Mouse (Mus musculus): ENCODE measurements around the gene Dcun1d1. TPM values are rescaled to one million over a fixed set of nuclear protein-coding genes. Genes with fewer than 3 reads are reported as not detected.

The Dcun1d1 gene
- polyA plus RNA-seq, 1 experiment: 84.0 TPM

DNA sequence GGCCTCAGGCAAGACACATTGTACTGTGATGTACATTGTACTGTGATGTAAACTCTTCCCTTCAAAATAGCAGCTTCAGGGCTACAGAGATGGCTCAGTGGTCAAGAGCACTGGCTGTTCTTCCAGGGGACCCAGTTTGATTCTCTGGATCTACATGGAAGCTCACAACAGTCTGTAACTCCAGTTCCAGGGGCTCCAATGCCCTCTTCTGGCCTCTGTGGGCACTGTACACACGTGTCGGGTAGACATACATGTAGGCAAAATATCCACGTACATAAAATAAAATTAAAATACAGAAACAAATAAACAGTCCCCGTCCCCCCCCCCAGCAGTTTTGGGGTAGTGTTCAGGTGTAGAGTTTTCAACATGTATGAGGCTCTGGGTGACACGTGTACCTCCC lies 25.7 kb upstream of the Dcun1d1 start:
- H3K4me1 ChIP-seq (ENCODE audit: control insufficient read depth, insufficient read depth, low read length): no peaks in the 10 kb centered on the region
- no peak overlapping the region for H3K4me3 ChIP-seq (ENCODE audit: insufficient read depth, low read length)
- no peak for TF ChIP-seq POLR2A (IDR thresholded peaks at IDR 0.05; ENCODE audit: low read depth, low read length)
- H3K27ac ChIP-seq (ENCODE audit: insufficient read depth, low read length): no peak overlapping the region

DNA sequence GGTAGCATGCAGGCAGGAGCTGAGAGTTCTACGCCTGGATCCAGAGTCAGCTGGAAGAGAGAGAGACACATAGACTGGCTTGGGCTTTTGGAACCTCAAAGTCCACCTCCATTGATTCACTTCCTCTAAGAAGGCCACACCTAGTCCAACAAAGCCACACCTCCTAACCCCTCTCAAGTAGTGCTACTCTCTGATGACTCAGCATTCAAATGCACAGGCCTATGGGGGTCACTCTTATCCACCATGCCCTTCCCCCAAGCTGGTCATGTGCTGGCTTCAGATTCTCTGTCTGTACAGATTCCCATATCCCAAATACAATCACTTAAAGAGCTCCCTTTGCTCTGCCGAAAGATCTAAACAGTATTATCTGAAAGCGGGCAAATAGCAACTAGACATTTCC lies 20.0 kb upstream of the Dcun1d1 start:
- H3K27ac ChIP-seq (ENCODE audit: insufficient read depth, low read length): no peak overlapping the region
- TF ChIP-seq CTCF (IDR thresholded peaks at IDR 0.05; ENCODE audit: borderline replicate concordance, insufficient read depth, low read length): no peak
- TF ChIP-seq POLR2A (IDR thresholded peaks at IDR 0.05; ENCODE audit: low read depth, low read length): no peak
- H3K4me3 ChIP-seq (ENCODE audit: insufficient read depth, low read length): no peak overlapping the region
- H3K4me1 ChIP-seq (ENCODE audit: control insufficient read depth, insufficient read depth, low read length): no peaks in the 10 kb centered on the region

DNA sequence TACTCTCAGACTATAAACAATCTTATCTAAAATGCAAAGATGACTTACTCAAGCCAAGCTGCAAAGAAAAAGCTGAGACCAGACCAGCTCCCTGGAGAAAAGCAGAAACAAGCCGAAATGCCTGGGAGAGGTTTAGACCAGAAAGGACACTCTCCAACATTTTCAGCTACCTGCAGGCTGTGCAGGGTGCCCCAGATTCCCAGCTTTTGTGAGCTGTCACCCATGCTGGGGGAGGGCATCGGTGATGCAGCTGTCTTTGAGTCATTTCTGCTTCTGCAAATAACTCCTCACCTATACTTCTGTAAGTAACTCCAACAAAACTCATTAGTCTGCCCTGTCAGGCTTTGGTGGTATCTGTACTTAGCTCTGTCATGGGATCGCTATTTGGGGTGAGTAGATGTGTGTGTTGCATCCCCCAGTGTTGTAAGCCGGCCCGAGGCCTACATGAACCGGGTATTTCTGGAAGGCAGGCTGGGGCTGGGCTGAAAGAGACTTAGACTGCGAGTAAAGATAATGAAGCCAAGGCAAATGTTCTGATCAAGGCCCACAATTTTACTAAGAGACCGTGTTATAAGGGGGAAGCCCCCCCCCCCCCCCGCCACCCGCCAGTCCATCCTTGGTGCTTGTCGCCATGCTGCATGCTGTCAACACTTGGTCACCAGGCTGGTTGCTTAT lies 17.8 kb upstream of the Dcun1d1 start:
- TF ChIP-seq CTCF (IDR thresholded peaks at IDR 0.05; ENCODE audit: borderline replicate concordance, insufficient read depth, low read length) (no peak), POLR2A (IDR thresholded peaks at IDR 0.05; ENCODE audit: low read depth, low read length) (no peak)
- Histone ChIP-seq H3K27ac (ENCODE audit: insufficient read depth, low read length) (no peak overlapping the region), H3K4me1 (ENCODE audit: control insufficient read depth, insufficient read depth, low read length) (no peaks in the 10 kb centered on the region), H3K4me3 (ENCODE audit: insufficient read depth, low read length) (no peak overlapping the region)

DNA sequence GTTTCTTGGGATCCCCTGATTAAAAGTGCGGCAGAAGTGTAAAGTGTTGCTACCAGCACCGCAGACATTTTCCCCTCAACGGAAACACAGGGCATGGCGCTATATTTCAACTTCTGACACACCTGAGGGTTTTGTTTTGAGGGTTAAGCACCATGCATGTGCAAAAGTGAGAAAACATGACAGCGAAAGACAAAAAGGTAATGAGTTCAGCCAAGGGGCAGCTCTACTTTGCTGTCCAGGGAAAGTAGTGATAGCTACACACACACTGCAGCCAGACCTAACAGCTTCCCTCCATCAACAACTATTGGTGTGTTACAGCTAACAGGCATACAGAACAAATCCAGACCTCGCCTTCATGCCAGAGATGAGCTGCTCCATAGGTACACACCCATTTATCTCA lies 16.6 kb upstream of the Dcun1d1 start:
- H3K4me3 ChIP-seq (ENCODE audit: insufficient read depth, low read length): no peak overlapping the region
- no peak for TF ChIP-seq POLR2A (IDR thresholded peaks at IDR 0.05; ENCODE audit: low read depth, low read length)
- no peak for TF ChIP-seq CTCF (IDR thresholded peaks at IDR 0.05; ENCODE audit: borderline replicate concordance, insufficient read depth, low read length)
- H3K4me1 ChIP-seq (ENCODE audit: control insufficient read depth, insufficient read depth, low read length): no peaks in the 10 kb centered on the region
- H3K27ac ChIP-seq (ENCODE audit: insufficient read depth, low read length): no peak overlapping the region

DNA sequence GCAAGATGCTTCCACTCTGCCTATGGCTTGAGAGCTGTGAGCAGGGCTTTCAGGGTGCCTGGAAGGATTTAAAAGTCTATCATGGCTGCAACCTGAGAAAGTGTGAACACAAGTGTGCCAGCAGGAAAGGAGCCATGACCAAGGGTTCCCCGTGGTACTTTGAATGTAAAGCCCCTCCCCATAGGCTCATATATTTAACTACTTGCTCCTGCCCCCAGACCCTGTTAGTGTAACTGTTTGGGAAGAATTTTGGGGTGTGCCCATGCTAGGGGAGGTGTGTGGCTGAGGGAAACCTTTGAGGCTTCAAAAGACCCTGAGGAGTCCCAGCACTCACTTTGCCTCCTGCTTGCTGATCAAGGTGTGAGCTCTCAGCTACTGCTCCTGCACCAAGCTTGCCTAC lies 15.9 kb upstream of the Dcun1d1 start:
- H3K4me3 ChIP-seq (ENCODE audit: insufficient read depth, low read length): no peak overlapping the region
- H3K27ac ChIP-seq (ENCODE audit: insufficient read depth, low read length): no peak overlapping the region
- TF ChIP-seq CTCF (IDR thresholded peaks at IDR 0.05; ENCODE audit: borderline replicate concordance, insufficient read depth, low read length) (no peak), POLR2A (IDR thresholded peaks at IDR 0.05; ENCODE audit: low read depth, low read length) (no peak)
- no peaks in the 10 kb centered on the region for H3K4me1 ChIP-seq (ENCODE audit: control insufficient read depth, insufficient read depth, low read length)

DNA sequence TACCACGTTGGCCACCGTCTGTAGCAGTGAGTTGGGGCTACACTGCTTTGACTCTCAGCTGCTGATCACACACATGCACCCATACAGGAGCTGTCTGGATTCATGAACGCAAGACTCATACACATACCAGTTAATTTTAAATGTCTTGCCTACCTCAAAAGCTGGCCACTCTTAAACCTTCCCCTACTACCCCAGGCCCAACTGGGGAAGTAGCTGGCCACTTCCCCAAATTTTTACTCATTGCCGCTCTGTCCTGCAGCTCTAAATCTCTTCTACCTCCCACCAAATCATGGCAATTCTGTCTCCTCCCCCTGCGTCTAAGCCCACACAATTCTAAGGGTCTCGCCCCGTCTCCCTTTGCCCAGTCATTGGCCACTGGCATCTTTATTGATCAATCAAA lies 11.0 kb upstream of the Dcun1d1 start:
- no peak for TF ChIP-seq CTCF (IDR thresholded peaks at IDR 0.05; ENCODE audit: borderline replicate concordance, insufficient read depth, low read length)
- no peak for TF ChIP-seq POLR2A (IDR thresholded peaks at IDR 0.05; ENCODE audit: low read depth, low read length)
- Histone ChIP-seq H3K27ac (ENCODE audit: insufficient read depth, low read length) (no peak overlapping the region), H3K4me3 (ENCODE audit: insufficient read depth, low read length) (no peak overlapping the region), H3K4me1 (ENCODE audit: control insufficient read depth, insufficient read depth, low read length) (no peaks in the 10 kb centered on the region)

DNA sequence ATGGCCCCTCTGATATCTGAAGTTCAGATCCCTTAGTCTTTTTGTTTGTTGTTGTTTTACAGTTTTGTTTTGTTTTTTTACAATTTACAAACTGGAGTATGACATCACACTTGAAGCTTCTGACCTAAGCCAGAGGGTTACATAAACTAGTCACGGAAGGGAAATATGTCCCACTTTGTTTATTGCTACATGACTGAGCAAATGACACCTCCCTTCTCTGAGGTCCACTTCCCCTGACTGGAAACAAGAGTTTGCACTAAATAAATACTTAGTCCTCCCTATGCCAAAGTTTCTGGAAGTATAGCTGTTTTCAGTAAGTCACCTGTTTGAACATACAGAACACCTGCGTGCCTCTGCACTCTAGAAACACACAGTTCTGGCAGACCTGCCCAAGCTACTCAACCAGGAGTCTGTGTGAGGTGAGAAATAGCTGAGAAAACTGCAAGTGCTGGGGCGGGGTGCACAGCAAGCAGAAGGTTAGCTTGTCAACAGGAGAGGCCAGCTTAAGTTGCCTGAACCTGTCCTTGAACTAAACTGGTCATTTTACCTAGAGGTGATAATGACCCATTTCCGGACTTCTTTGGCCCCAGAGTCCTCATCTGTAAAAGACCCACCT lies 3.4 kb upstream of the Dcun1d1 start:
- no peaks in the 10 kb centered on the region for H3K4me1 ChIP-seq (ENCODE audit: control insufficient read depth, insufficient read depth, low read length)
- no peak overlapping the region for H3K4me3 ChIP-seq (ENCODE audit: insufficient read depth, low read length)
- TF ChIP-seq POLR2A (IDR thresholded peaks at IDR 0.05; ENCODE audit: low read depth, low read length) (no peak), CTCF (IDR thresholded peaks at IDR 0.05; ENCODE audit: borderline replicate concordance, insufficient read depth, low read length) (no peak)
- no peak overlapping the region for H3K27ac ChIP-seq (ENCODE audit: insufficient read depth, low read length)

DNA sequence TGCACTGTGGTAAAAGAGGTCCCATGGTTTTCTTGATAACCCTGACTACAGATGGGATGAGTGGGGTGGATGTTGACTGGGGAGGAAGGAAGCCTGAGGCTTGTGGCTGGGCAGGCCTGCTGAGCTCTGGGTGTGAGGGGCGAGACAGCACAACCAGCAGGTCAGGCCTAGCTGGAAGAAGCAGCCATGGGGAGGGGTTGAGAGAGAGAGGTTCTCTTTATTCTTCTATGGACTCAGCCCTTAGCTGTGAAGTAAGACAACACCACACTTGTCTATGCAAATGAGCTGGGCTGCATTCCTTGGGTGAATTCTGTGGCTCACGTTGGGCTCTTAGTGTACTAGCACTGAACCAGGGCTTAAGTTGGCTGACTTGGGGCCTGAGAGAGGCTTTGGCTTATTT lies 2.8 kb upstream of the Dcun1d1 start:
- TF ChIP-seq CTCF (IDR thresholded peaks at IDR 0.05; ENCODE audit: borderline replicate concordance, insufficient read depth, low read length) (no peak), POLR2A (IDR thresholded peaks at IDR 0.05; ENCODE audit: low read depth, low read length) (no peak)
- Histone ChIP-seq H3K4me3 (ENCODE audit: insufficient read depth, low read length) (no peak overlapping the region), H3K27ac (ENCODE audit: insufficient read depth, low read length) (no peak overlapping the region), H3K4me1 (ENCODE audit: control insufficient read depth, insufficient read depth, low read length) (no peaks in the 10 kb centered on the region)

DNA sequence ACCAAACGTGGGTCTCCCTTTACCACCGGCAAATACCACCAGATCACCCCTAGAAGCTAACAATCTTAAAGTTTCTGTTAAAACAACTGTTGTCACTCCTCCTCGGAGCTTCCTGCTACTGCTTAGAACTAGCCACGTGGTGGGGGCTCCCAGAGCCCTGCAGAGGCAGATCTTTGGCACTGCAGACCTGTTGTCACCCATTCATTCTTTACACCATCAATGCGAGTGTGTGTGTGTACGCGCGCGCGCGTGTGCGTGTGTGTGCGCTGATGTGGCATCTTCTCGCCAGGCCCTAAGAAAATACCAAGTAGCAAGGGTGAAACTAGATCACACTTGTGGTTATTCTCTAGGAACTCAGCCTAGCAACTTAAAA lies 3.9 kb downstream of the Dcun1d1 start:
- Histone ChIP-seq H3K27ac (ENCODE audit: insufficient read depth, low read length) (peak overlapping the region; percentile 66), H3K4me3 (ENCODE audit: insufficient read depth, low read length) (peak overlapping the region; percentile 83), H3K4me1 (ENCODE audit: control insufficient read depth, insufficient read depth, low read length) (peaks cover 5% of the 10 kb centered on the region; the same call in 1 of the 2 replicates)
- TF ChIP-seq CTCF (IDR thresholded peaks at IDR 0.05; ENCODE audit: borderline replicate concordance, insufficient read depth, low read length) (no peak), POLR2A (IDR thresholded peaks at IDR 0.05; ENCODE audit: low read depth, low read length) (peak; percentile 10; the same call in 1 of the 2 replicates)

DNA sequence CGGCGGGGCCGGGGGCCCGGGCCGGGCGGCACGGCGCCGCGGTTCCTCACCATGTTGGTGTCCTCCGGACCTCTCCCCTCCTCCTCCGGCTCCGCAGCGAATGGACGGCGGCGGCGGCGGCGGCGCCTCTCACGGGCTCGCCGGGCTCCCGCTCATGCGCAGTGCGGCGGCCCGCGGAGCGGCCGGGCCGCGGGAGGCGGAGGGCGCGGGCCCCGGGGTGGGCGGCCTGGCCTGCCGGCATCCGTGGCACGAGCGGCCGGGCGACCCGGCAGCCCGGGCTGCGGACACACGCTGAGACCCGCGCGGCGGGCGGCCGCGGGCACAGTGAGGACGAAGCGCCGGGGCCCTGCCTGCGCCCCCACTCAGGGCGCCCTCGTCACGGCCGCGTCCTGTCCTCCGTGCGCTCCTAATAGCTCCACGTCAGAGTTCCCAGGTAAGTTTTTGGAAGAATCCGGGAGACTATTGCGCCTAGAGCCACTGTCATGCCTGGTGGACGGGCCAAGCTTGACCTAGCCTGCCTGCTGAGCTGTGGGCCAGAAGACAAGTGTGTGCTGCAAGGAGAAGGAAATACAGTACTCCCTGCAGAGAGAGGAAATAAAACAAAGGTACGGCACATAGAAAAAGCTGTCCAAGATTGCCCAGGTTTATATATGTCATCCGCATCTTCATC lies 4.4 kb downstream of the Dcun1d1 start:
- peak overlapping the region; percentile 83 for H3K4me3 ChIP-seq (ENCODE audit: insufficient read depth, low read length)
- H3K27ac ChIP-seq (ENCODE audit: insufficient read depth, low read length): peak overlapping the region; percentile 66

More for the DNA sequence above, 4.4 kb downstream of the Dcun1d1 start:
- TF ChIP-seq POLR2A (IDR thresholded peaks at IDR 0.05; ENCODE audit: low read depth, low read length) (peak; percentile 56), CTCF (IDR thresholded peaks at IDR 0.05; ENCODE audit: borderline replicate concordance, insufficient read depth, low read length) (no peak)
- peaks cover 5% of the 10 kb centered on the region; the same call in 1 of the 2 replicates for H3K4me1 ChIP-seq (ENCODE audit: control insufficient read depth, insufficient read depth, low read length)

Measured in embryonic fibroblast, embryonic 13.5 days (primary cell).